Mouse (Mus musculus) retina, adult 2 months (tissue): ENCODE measurements around the gene Fam193a.

Experiments
- DNase-seq: peaks from one replicate; pipeline ENCODE4 v3.0.0-alpha.2; 2012; ENCODE audit warnings: low read depth, low spot score

Gene Fam193a

DNA sequence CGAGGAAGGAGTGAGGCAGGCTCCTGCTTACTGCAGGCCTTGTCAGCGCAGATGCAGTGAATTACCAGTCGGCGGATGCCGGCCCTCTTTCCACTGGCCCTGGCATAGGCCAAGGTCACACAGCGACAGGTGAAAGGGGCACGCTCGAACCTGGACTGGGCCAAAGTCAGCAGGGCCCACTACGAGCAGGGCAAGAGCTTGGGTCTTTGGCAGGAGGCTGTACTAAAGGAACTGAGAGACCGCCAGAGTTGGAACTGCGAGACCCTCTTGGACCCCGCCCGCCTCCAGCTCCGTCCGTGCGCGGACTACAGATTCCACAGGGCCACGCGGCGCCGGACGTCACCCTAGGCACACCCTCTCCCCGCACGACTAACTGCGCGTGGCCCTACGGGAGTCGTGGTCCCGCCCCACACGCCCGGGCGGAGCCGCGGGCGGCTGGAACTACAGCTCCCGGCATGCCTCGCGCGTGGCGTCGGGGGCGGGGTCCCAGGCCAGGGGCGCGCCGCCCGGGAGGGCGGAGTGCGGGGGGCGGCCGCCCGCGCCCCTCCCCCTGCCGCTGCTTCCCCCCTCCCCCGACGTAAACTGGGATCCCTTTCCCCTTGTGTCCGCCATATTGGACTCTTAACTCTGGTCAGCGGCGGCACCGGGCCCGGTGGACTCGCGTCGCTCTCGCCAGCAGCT, at the start of gene Fam193a:
Gene Fam193a, plus strand, starts transcription at position 593 of the 681 bp plus-strand sequence.
- DNase-seq: peak; percentile 94

DNA sequence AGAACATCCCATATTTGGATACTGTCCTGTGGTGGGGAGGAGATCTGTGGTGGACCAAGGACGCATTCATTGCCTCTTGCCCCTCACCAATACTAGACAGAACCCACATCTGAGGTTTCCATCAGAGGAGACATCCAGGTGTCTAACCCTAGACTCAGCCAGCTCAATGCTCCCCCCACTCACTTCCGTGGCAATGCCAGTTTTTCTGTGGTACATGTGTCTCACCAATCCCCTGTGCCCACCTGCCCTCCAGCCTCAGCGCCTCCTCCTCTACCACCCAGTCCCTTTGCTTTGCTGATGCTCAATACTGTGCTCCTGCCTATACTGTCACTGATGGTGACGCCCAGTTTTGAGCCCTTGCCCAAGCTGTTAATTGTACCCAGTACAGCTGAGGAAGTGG, 48.5 kb upstream of the Fam193a start:
- DNase-seq: no peak

DNA sequence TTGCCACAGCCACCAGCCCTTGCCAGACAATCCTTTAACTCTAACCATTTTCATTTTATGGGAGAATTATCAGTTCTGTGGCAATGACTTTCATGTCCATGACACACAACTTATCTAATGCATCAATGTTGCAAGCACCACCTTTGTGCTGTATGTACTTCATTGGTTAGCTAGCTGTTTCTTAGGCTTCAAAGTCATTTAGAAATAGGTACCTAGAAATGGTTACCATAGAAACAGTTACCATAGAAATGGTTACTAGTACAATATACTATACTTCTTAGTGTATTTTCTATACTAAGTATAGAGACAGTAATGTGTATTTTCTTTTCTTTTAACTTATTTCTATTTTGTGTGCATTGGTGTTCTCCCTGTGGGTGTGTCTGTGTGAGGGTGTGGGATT, 44.4 kb upstream of the Fam193a start:
- no peak for DNase-seq

DNA sequence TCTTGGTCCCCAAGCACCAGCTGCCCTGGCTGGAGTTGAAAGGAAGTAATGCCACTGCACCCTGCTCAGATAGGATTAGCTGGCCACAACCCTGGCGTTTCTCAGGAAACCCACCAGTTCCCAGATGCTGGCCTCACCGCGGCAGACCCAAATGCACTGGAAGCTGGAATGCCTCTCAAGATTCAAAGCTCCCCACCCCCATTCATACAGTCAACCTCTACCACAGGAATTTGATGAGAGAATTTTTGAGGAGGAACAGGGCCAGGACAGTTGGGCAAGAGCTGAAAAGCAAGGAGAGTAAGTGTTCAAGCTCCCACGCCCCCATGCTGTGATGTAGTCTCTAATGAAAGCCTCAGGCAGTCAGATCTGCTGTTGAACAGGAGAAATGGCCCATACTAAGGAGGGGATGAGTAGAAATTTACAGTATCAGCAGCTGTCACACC, 43.5 kb upstream of the Fam193a start:
- DNase-seq: no peak

DNA sequence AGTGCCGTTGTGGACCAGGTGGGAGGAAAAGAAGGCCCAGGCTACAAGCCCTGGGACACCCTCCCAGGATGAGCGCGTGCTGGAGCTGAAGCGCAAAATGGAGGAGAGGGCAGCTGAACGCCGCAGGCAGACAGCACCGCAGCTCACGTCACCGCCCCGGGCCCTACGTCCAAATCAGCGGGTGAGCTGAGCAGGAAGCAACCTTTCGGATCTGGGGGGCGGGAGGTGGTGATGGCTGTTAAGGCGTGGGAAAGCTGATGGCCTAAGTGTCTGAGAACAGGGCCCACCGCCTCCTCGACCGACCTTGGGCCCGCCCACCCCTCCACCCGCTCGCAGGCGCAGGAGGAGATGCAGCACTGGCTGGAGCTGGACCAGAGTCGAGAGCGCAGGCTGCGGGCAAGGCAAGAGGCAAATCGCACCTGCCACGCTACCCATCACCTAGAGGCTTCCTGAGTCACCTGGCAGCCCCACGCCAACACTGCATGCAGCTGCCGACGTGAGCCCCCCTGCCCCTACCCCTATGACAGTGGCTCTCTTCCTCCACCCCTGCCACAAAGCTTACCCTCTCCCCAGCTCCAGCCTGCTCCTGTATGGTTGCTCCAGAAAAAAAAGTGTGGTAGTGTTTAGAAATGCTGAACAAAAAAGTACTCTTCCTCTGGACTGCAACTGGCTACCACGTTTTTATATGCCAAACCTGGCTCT, 42.7 kb upstream of the Fam193a start:
- DNase-seq: no peak

DNA sequence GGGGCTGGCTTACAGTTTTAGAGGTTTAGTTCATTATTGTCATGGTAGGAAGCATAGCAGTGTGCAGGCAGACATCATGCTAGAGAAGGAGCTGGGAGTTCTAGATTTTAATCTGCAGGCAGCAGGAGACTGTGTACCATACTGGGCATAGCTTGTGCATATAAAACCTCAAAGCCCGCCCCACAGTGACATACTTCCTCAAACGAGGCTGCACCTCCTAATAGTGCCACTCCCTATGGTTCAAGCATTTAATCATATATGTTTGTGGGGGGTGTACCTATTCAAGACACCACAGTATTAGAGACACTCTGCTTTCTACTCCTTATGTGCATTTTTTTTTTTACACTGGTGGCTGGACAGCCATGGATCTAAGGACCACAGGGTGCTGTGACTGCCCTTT, 39.6 kb upstream of the Fam193a start:
- no peak for DNase-seq

DNA sequence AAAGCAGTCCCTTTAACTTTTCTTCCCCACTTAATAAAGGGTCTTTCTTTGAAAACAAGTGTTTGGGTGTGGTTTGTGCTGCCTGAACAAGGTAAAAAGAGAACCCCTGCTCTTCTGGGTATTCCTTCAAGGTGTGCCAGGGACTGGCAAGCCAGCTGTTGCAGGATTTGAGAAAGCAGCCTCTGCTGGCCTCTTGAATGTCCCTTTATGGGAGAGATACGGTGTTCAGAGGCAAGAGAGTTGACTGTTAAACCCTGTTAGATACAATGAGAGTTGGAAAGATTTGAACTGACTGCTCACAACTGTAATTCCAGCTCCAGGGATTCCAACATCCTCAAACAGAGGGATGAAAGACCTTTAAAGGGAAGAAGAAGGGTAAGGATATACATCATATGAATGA, 35.7 kb upstream of the Fam193a start:
- no peak for DNase-seq

DNA sequence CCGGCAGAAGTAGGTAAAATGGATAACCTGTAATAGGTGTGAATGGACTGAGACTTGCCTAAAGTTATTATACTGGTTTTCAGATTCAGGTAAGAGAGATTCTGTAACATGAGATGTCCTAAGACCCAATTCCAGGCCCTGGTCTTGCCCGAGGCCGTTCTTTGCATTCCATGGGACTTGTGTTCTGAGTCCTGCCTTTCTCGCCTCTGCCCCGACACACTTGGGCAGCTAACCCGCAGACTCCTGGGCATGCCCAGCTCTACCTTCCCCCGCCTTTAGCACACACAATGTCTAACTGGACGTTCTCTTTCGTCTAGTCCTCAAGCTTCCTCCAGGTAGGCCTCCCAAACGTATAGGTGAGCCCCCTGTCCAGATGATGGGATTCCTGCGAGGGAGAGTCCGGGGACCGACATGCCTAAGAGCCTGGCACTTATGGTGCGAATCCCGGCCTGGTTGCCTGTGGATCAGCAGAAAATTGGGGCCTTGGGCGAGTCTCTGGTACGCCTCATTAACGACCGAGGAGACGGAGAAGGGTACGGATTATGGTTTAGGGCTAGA, 34.1 kb upstream of the Fam193a start:
- DNase-seq: no peak

DNA sequence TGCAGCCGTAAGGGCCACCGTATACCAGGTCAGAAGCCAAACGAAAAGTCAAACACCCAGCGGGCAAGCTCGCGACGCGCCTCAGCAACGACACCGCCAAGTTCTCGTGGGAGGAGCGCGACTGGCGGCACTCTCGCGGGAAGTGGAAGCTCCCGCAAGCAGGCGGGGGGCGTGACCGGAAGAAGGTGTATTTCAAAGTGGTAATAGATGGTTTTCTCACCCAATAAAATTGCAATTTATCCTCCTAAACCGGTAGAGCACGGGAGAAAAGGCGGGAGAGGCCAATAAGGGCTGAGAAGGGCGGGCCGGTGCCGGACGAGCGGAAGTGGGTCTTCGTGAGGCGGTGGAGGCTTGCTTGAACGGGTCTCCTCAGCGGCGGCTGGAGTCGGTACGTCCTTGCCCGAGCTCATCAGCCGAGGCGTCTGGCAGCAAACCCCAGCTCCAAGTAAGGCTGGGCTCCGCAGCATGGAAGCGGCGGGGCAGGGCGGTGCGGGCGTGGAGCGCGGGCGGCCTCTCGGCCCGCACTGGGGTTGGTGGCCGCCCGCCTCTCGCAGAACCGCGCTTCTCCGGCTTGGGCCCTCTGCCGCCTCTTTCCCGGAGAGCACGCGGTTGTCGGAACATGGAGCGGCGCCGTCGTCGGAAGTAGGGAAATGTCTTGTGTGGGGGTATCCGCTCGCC, 33.5 kb upstream of the Fam193a start, which contains the start of gene Rnf4:
Gene Rnf4, plus strand, starts transcription at position 193 of the 678 bp plus-strand sequence.
- peak; percentile 86 for DNase-seq

DNA sequence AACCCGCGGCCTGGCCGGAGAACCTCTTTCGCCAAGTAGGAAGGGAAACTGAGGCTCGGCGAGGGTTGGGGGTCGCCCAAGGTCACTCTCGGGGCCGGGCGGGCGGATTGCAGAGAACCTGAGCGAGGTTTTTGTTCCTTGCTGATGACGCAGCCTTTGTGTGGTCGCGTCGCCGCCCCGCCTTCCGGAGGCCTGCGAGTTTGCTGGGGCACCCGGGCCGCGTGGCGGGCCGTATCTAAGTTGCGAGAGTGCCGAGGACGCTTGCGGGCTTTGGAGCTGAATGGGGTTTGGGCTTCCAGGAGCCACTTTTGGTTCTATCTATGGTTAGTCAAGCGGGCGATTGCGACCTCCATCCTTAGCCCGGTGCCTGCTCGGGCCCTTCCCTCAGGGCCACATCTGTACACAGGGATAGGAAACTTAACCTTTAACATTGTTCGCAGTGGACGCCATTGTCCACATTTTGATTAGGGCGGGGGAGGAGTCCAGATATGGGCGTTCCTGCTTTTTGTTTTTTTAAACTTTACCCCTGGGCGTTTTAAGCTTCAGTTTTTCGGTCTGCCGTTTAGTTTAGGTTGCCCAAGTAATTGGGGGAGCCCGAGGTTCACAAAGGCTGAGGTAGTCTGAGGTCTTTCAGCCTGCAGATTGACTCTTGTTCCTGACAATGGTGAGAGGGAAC, 32.8 kb upstream of the Fam193a start:
- DNase-seq: no peak

DNA sequence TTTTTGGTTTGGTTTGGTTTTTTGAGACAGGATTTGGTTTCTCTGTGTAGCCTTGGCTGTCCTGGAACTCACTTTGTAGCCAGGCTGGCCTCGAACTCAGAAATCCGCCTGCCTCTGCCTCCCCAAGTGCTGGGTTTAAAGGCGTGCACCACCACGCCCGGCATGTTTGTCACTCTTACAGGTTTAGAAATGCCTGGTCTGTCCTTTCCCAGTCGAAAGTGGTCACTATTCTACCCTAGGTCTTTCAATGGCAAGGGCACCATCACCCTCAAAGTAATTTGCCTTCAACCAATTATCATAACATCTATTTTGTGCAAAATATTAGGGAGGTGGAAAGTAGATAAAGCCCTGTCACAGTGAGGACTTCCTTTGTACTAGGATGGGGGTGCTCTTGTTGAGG, 29.5 kb upstream of the Fam193a start:
- no peak for DNase-seq

DNA sequence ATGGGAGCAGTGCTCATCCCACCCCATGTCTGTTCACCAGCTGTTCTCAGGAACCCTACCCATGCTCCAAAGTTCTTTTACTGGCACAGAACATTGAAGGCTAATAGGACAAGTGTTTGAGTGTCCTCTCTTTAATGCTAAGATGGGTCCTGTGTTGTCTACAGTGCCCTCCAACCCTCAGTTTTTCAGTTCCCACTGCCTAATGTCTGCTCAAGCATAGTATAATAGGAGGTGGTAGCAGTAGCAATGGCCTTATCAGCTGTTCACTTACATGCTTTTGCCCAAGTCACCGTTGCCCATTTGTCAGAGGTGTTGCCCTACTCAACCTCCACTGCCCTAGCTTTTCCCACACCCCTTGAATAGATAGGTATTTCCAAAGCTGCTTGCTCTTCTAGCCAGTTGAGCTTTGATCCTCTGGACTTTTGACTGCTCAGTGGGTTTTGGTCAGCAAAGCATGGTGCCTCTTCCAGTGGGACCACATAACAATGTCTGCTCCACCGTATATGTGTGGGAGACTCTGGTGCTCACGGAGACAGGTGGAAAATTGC, 17.6 kb upstream of the Fam193a start:
- no peak for DNase-seq

DNA sequence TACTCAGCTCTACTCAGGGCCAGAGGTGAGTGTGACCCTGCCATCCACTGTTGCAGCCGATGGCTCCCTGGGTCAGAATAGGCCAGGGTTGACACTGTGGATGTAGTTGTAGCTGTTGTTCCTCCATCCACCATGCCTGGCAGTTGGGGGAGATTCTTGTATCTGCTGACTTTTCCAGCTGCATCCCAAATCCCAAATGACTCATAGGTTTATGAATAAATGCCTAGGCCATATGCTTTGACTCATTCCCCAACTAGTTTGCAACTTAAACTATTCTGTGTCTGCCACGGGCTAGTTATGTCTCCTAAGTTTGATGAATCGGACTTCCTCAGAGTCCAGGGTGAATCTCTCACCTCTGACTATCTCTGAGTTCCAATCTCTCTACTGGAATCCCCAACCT, 9.5 kb upstream of the Fam193a start:
- DNase-seq: no peak

DNA sequence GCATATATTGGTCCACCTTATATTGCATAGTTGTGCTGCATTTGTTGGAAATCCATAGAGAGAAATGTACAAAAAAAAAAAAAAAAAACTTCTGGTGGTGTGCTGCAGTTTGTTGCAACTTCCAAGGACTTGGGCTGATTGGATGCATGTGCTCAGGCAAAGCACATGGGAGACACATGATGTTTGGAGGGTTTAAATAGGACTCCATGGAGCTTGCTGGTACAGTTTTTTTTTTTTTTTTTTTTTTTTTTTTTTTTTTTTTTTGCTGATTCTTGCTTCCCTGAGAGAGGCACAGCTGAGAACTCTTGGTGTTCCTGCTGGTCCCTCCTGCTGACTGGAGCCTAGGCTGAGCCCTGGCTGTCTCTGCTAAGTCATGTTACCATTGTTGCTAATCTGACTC, 6.6 kb upstream of the Fam193a start:
- DNase-seq: no peak

DNA sequence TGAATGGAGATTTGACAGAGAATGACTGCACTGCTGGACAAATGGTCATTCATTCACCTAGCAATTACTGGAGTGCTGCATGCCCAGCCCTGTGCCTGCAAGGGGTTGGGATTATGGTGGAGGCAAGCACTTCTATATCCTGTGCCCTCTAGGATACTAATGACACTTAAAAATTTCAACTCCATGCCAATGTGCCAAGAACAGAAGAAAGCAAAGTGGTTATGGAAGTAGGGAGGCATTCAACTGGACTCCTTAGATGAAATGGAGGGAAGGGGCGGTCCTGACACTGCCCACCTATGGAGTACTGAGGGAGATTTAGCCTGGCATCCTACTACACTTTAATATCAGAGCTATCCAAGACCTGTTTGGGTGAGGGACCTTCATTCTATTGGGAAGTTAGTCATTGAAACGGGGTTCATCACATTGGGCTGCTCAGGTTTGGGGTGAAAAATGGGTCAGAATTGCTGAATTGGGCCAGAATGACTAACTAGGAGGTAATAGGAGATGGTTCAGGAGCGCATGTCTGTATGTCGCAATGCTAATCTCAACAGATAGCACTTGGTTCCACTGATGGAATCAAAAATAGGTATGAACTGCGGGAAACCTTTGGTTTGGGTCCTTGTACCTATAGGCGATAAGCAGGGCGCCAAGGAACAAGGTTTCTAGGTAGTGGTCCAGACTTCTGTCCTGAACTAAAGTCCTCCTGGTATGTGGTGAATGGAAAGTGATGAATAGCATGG, 1.0 kb upstream of the Fam193a start:
- DNase-seq: no peak

DNA sequence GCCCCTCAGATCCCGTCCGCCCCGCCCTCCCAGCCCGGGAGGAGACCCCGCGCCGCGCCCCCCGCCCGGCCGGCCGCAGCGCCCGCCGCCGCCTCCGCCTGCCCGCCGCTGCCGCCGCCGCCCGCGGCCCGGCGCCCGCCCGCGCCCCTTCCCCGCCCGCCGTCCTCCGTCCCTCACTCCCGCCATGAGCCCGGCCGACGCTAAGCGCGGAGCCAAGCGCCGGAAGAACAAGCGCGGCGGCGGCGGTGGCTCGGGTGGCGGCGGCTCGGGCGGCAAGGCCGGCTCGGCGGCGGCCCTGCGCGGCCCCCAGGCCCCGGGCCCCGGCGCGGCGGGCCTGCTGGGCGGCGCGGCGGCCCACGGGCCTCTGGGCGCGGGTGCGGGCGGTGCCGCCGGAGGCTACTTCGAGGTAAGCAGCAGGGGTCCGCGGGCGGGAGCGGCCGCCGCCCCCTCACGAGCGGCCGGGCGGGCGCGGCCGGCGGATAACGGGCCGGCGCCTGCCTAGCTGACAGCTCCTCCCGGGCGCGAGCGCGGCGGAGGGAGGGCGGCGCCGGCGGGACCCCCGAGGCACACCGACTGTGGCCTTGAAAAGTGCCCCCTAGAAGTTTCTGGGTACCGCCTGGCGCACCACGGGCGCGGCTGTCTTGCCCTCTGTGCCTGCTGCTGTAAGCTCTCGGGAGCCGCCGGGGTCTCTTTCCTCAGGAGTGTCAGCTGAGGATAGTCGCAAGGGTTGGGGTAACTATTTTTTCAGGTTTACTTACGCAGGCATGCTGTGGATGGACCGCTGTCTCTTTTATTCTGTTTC, 490 bp downstream of the Fam193a start:
- DNase-seq: no peak

DNA sequence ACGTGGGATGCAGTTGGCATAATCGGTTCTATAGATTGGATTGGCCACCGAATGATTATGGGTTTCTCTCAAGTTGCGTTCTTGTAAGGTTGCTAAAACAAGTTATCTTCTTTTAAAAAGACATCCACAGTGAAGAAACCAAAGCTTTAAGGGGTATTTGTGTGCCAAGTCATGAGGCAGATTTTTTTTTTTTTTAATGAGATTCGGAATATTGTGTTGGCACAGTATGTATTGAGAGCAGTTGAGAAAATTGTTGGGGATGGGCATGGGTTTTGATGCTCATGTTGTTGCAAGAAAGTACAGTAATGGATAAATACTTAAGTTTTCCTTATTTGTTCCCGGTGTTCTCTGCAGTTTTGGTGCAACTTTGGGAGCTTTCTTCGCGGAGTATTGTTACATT, 1.1 kb downstream of the Fam193a start:
- DNase-seq: no peak

DNA sequence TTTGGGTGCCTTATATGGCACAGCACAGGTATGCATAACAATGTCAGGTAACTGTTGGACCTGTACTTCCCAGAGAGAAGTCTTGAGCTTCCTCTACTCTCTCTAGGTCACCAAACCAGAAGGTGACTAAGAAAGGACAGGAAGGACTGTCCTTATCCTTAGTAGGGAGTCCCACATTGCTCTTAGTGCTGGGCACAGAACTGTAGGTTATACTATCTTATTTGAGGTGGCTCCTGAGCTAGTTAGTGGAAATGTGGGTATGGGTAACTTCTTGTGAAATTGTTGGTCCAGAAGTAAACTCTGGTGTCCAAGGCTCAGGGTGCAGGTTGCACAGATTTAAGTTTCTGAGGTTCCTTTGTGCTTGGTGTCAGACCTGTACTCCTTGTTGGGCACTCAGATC, 2.4 kb downstream of the Fam193a start:
- no peak for DNase-seq

DNA sequence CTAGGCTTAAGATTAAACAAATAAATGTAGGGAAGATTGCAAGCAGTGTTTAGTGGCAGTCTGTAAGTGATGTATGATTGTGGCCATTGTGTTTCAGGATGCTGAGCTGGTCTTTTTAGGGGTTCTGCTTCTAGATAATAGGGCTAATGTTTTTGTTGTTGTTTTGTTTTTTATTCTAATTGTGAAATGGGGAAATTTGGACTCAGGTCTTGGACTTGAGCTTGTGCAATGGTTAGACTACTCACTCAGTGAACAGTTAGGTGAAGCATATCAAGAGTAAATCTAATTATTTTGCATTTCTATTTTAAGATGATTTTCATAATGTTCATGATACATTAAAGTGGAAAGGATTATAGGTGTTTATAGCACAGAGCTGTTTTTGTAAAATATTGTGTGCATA, 2.8 kb downstream of the Fam193a start:
- no peak for DNase-seq

DNA sequence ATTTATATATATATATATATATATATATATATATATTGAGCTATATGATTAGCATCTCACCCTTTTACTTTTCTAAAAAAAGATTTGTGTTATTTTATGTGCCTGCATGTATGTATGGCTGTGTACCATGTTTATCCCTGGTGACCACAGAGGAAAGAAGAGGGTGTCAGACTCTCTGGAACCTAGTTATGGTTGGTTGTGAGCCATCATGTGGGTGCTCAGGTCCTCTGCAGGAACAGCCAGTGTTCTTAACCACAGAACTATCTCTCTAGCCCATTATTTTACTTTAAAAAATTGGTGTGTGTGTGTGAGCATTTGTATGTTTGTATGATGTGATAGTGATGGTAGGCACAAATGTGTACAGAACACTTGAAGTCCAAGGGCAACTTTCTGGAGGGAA, 9.1 kb downstream of the Fam193a start:
- DNase-seq: no peak
